Mouse (Mus musculus): ENCODE data around the gene Cbx5.

DNA sequence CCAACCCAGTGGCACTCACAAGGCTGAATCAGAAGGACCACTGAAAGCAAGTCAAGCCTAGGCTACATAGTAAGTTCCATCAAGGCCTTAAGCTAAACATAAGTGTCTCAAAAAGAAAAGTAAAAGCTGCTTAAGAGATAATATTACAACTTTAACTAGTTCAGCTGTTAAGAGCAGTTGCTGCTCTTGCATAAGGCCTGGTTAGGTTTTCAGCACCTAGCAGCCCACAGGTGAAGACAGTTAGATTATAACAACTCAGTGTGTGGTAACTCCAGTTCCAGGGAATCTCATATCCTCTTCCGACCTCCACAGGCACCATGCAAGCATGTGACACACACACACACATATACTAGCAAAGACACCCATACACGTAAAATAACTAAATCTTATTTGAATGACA is 12.0 kb downstream of the Cbx5 start:
- TF ChIP-seq CTCF (conservative IDR thresholded peaks at IDR 0.05; ENCODE audit: low read length) (no peak), NANOG (IDR thresholded peaks at IDR 0.05; ENCODE audit: borderline replicate concordance, low read length) (no peak), POU5F1 (IDR thresholded peaks at IDR 0.05; ENCODE audit: borderline replicate concordance, low read length) (no peak)

Measured in E14TG2a.4 (cell line).